11 mouse cellular contexts compared by ENCODE assay signal in the genomic region with DNA sequence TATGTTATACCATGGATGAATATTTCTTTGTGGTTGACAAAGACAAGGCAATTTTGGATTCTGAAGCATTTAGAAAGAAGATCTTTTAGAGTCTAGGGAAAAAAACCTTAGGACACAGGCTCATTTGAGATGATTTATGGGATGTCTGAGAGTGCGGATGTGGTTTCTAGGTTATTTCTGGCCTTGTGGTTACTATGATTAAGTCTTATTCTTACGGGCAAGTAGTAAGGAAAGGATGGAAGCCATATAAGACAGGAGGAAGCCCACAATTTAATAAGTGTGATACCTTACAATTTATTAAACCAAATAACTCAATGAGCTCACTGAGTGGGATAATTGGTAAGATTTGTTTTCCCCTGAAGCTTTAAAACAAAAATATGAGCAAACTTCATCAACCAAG.
"Had no signal": no experiment of that assay in that cellular context is flagged by ENCODE, and none has a peak within 500 bp of the region (broad histone marks: within the 10 kb centered on the region; RNA-seq: fewer than 3 reads in every experiment).

No protein-coding gene starts in this region.

- H3K4me1 ChIP-seq: liver, embryonic 13.5 days; midbrain, embryonic 13.5 days had no signal

- H3K4me3 ChIP-seq: left cerebral cortex, adult 2 months; liver, embryonic 13.5 days; midbrain, embryonic 13.5 days had no signal

- H3K9me3 ChIP-seq: liver, embryonic 13.5 days; midbrain, embryonic 13.5 days had no signal

- H3K4me2 ChIP-seq: liver, embryonic 13.5 days; midbrain, embryonic 13.5 days had no signal

- H3K9ac ChIP-seq: liver, embryonic 13.5 days; midbrain, embryonic 13.5 days had no signal

- DNase-seq: kidney, adult 2 months; kidney, postnatal 10 days; kidney, postnatal 36 days; liver, embryonic 13.5 days; lung, adult 2 months; lung, postnatal 36 days; thymus, adult 18-20 months; thymus, postnatal 4 days had no signal

- ATAC-seq: midbrain, embryonic 13.5 days; midbrain, embryonic 16.5 days had no signal

- H3K36me3 ChIP-seq: liver, embryonic 13.5 days; midbrain, embryonic 13.5 days had no signal

- H3K27me3 ChIP-seq: liver, embryonic 13.5 days; midbrain, embryonic 13.5 days had no signal

- H3K27ac ChIP-seq: left cerebral cortex, adult 2 months; liver, embryonic 13.5 days; midbrain, embryonic 13.5 days had no signal
